Mouse (Mus musculus): ENCODE results near the gene Ddah2. TPM values are rescaled to one million over a fixed set of nuclear protein-coding genes. Genes with fewer than 3 reads are reported as not detected.

The Ddah2 gene
- polyA plus RNA-seq, 1 experiment from 2014 or later, result 222 TPM

DNA sequence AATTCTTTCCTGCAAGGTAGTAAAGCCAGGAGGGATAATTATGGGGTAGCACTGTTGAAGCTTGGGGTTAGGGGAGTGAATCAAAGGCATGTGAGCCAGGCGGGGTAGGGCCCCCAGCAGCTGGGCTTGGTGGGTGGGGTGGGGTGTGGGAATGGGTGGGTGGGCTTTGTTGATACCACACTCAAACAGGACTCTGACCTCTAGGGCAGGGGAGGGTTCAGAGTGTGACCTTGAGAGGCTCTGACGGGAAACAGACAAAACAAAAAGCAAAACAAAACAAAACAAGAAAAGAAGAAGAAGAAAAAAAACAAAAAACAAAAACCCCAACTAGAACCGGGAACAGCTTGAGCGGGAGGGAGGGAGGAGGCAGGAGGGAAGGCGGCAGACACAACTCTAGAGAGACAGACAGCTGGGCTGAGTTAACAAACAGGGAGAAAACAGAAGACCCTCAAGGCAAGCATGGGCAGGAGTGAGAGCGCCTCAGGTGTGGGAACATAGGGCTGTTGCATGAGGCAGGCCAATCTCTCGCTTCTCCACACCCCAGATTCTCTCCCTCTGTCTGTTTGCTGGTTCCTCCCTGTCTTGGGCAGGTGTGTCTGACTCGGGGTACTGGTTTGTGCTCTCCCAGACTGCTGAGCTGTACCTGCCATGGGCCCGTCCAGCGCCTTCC lies 17.8 kb downstream of the Ddah2 start, which contains the start of gene Ly6g6e:
Gene Ly6g6e, plus strand, starts transcription at position 396 of the 670 bp plus-strand sequence.
- Histone ChIP-seq H3K9me3 (ENCODE audit: control insufficient read depth, low read length) (no peaks in the 10 kb centered on the region), H3K9ac (ENCODE audit: low read length) (peak within 1 kb of the TSS; percentile 75), H3K4me3 (ENCODE audit: control insufficient read depth in 1 of 2, insufficient read depth in 1 of 2, low read depth in 1 of 2, low read length in 2 of 2) (peak within 1 kb of the TSS; percentile 30 to 34), H3K4me2 (ENCODE audit: low read length) (peak within 1 kb of the TSS; percentile 69), H3K27me3 (ENCODE audit: control insufficient read depth, insufficient read depth, low read length) (0 out of 2 replicates have a peak, but pooled peaks cover 4% of the 10 kb centered on the region), H3K27ac (replicated peaks in 1 of 2; ENCODE audit: control insufficient read depth in 1 of 2, insufficient read depth in 1 of 2, low read depth in 2 of 2, low read length in 2 of 2) (peak within 1 kb of the TSS in 1 of 2 experiments; percentile 59; a peak in 2 of 4 replicates), H3K36me3 (ENCODE audit: control insufficient read depth, insufficient read depth, low read length) (no peaks in the 10 kb centered on the region), H3K4me1 (ENCODE audit: control insufficient read depth in 2 of 2, insufficient read depth in 2 of 2, low read length in 2 of 2) (peaks cover 15 to 20% of the 10 kb centered on the region in 2 experiments)
- no peak for ATAC-seq (ENCODE audit: insufficient number of reproducible peaks, insufficient read depth, low FRiP score, low read depth)
- WGBS, result 42% methylated on average over 10 of the region's 10 CpGs

GRCm38 (mm10) chr17:35077285-35077684 lies 18.4 kb downstream of the Ddah2 start:
- Histone ChIP-seq H3K9me3 (ENCODE audit: control insufficient read depth, low read length) (no peaks in the 10 kb centered on the region), H3K4me3 (ENCODE audit: control insufficient read depth in 1 of 2, insufficient read depth in 1 of 2, low read depth in 1 of 2, low read length in 2 of 2) (peak overlapping the region; percentile 30 to 34; a peak in 3 of 4 replicates), H3K36me3 (ENCODE audit: control insufficient read depth, insufficient read depth, low read length) (no peaks in the 10 kb centered on the region), H3K27me3 (ENCODE audit: control insufficient read depth, insufficient read depth, low read length) (0 out of 2 replicates have a peak, but pooled peaks cover 4% of the 10 kb centered on the region), H3K9ac (ENCODE audit: low read length) (peak overlapping the region; percentile 75), H3K27ac (replicated peaks in 1 of 2; ENCODE audit: control insufficient read depth in 1 of 2, insufficient read depth in 1 of 2, low read depth in 2 of 2, low read length in 2 of 2) (peak overlapping the region in 1 of 2 experiments; percentile 59; a peak in 2 of 4 replicates), H3K4me2 (ENCODE audit: low read length) (peak overlapping the region; percentile 69), H3K4me1 (ENCODE audit: control insufficient read depth in 2 of 2, insufficient read depth in 2 of 2, low read length in 2 of 2) (peaks cover 15 to 20% of the 10 kb centered on the region in 2 experiments)
- ATAC-seq (ENCODE audit: insufficient number of reproducible peaks, insufficient read depth, low FRiP score, low read depth), result no peak
- WGBS, result 43% methylated on average over 2 of the region's 2 CpGs

DNA sequence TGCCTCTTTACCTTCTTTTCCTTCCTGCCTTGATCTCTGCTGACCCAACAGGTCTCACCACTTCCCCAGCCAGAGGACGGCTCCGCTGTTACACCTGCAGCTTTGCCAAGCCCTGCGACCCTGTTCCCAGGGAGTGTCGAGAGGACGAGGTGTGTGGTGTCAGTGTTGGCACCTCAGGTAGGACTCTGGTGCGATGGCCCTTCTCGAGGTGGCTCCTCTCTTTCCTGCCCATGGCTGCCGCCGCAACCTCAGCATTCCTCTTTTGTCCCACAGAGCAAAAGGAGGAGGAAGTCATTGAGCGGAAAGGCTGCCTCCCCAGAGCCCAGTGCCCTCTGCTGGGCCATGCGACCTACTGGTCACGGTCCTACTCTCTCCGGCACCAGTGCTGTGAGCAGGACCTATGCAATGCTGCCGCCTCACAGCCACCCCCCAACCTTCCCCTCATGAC lies 19.0 kb downstream of the Ddah2 start, which contains the start of gene Ly6g6d:
Gene Ly6g6d, minus strand, starts transcription at position 280 of the 448 bp plus-strand sequence.
- 13% methylated on average over 14 of the region's 14 CpGs for WGBS
- Histone ChIP-seq H3K4me1 (ENCODE audit: control insufficient read depth in 2 of 2, insufficient read depth in 2 of 2, low read length in 2 of 2) (peaks cover 15 to 20% of the 10 kb centered on the region in 2 experiments), H3K36me3 (ENCODE audit: control insufficient read depth, insufficient read depth, low read length) (no peaks in the 10 kb centered on the region), H3K27me3 (ENCODE audit: control insufficient read depth, insufficient read depth, low read length) (0 out of 2 replicates have a peak, but pooled peaks cover 4% of the 10 kb centered on the region), H3K4me2 (ENCODE audit: low read length) (peak within 1 kb of the TSS; percentile 69), H3K4me3 (ENCODE audit: control insufficient read depth in 1 of 2, insufficient read depth in 1 of 2, low read depth in 1 of 2, low read length in 2 of 2) (peak within 1 kb of the TSS; percentile 30 to 34), H3K27ac (replicated peaks in 1 of 2; ENCODE audit: control insufficient read depth in 1 of 2, insufficient read depth in 1 of 2, low read depth in 2 of 2, low read length in 2 of 2) (peak within 1 kb of the TSS in 1 of 2 experiments; percentile 59; a peak in 2 of 4 replicates), H3K9me3 (ENCODE audit: control insufficient read depth, low read length) (no peaks in the 10 kb centered on the region), H3K9ac (ENCODE audit: low read length) (peak within 1 kb of the TSS; percentile 75)
- peak; percentile 70; the same call in 1 of the 2 replicates for ATAC-seq (ENCODE audit: insufficient number of reproducible peaks, insufficient read depth, low FRiP score, low read depth)

DNA sequence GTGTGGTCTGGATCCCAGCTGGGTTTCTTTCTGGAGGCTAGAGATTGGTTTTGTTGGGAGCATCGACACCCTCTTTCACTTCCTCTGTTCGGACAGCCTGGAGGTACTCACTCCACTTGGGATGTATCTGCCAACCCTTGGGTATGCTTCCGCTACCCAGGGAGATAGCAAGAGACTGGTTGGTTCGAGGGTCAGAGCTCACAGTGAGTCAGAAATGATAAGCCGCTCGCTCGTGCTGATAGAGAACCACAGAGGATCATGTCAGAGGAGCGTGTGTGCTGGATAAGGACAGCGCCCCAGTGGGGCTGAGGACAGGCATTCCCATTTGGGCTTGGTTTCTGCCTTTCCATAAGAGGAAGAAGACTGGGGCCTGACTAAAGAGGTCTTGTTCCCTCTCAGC lies 20.9 kb downstream of the Ddah2 start:
- H3K36me3 ChIP-seq (ENCODE audit: control insufficient read depth, insufficient read depth, low read length), result no peaks in the 10 kb centered on the region
- peaks cover 15 to 20% of the 10 kb centered on the region in 2 experiments for H3K4me1 ChIP-seq (ENCODE audit: control insufficient read depth in 2 of 2, insufficient read depth in 2 of 2, low read length in 2 of 2)
- 0 out of 4 replicates have a peak overlapping the region, but pooled peaks of 1 of the 2 experiments have one; percentile 1 for H3K27ac ChIP-seq (replicated peaks in 1 of 2; ENCODE audit: control insufficient read depth in 1 of 2, insufficient read depth in 1 of 2, low read depth in 2 of 2, low read length in 2 of 2)
- peak overlapping the region; percentile 56 for H3K4me2 ChIP-seq (ENCODE audit: low read length)
- 0 out of 2 replicates have a peak, but pooled peaks have one; percentile 12 for ATAC-seq (ENCODE audit: insufficient number of reproducible peaks, insufficient read depth, low FRiP score, low read depth)
- no peaks in the 10 kb centered on the region for H3K9me3 ChIP-seq (ENCODE audit: control insufficient read depth, low read length)
- peak overlapping the region; percentile 40; the same call in 1 of the 2 replicates for H3K9ac ChIP-seq (ENCODE audit: low read length)
- H3K4me3 ChIP-seq (ENCODE audit: control insufficient read depth in 1 of 2, insufficient read depth in 1 of 2, low read depth in 1 of 2, low read length in 2 of 2), result peak overlapping the region; percentile 8 to 16; a peak in 2 of 4 replicates
- 2% methylated on average over 9 of the region's 9 CpGs for WGBS
- H3K27me3 ChIP-seq (ENCODE audit: control insufficient read depth, insufficient read depth, low read length), result 0 out of 2 replicates have a peak, but pooled peaks cover 4% of the 10 kb centered on the region

- Histone ChIP-seq H3K36me3 (ENCODE audit: control insufficient read depth, insufficient read depth, low read length) (no peaks in the 10 kb centered on the region), H3K4me3 (ENCODE audit: control insufficient read depth in 1 of 2, insufficient read depth in 1 of 2, low read depth in 1 of 2, low read length in 2 of 2) (no peak overlapping the region), H3K4me2 (ENCODE audit: low read length) (peak overlapping the region; percentile 56), H3K27me3 (ENCODE audit: control insufficient read depth, insufficient read depth, low read length) (0 out of 2 replicates have a peak, but pooled peaks cover 4% of the 10 kb centered on the region), H3K9me3 (ENCODE audit: control insufficient read depth, low read length) (no peaks in the 10 kb centered on the region), H3K27ac (replicated peaks in 1 of 2; ENCODE audit: control insufficient read depth in 1 of 2, insufficient read depth in 1 of 2, low read depth in 2 of 2, low read length in 2 of 2) (0 out of 4 replicates have a peak overlapping the region, but pooled peaks of 1 of the 2 experiments have one; percentile 1), H3K4me1 (ENCODE audit: control insufficient read depth in 2 of 2, insufficient read depth in 2 of 2, low read length in 2 of 2) (peaks cover 15 to 20% of the 10 kb centered on the region in 2 experiments), H3K9ac (ENCODE audit: low read length) (peak overlapping the region; percentile 40; the same call in 1 of the 2 replicates)
- WGBS, result 27% methylated on average over 6 of the region's 6 CpGs
- ATAC-seq (ENCODE audit: insufficient number of reproducible peaks, insufficient read depth, low FRiP score, low read depth), result no peak
These were observed 21.4 kb downstream of the Ddah2 start for GRCm38 (mm10) chr17:35080248-35080647.

DNA sequence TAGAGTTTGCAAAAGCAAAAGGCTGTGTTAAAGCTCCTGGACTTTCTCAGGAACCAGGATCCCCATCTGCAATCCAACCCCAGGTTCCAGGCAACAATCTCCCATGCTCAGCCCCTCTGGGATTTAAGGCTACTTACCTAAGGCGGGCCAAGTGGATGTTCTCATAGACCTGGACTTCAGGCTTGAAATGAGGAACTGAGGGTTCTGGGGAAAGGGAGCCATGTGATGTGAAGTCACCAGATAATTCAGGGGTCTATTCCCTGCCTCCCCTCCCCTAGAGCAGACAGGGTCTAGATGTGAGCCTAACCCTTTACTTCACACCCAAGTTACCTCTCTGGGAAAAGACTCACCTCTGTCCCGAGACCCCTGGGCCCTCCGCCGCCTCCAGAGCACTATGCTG lies 21.9 kb downstream of the Ddah2 start:
- Histone ChIP-seq H3K9ac (ENCODE audit: low read length) (peak overlapping the region; percentile 40; the same call in 1 of the 2 replicates), H3K27ac (replicated peaks in 1 of 2; ENCODE audit: control insufficient read depth in 1 of 2, insufficient read depth in 1 of 2, low read depth in 2 of 2, low read length in 2 of 2) (no peak overlapping the region), H3K4me2 (ENCODE audit: low read length) (no peak overlapping the region), H3K36me3 (ENCODE audit: control insufficient read depth, insufficient read depth, low read length) (no peaks in the 10 kb centered on the region), H3K27me3 (ENCODE audit: control insufficient read depth, insufficient read depth, low read length) (0 out of 2 replicates have a peak, but pooled peaks cover 4% of the 10 kb centered on the region), H3K9me3 (ENCODE audit: control insufficient read depth, low read length) (no peaks in the 10 kb centered on the region), H3K4me1 (ENCODE audit: control insufficient read depth in 2 of 2, insufficient read depth in 2 of 2, low read length in 2 of 2) (peaks cover 15 to 20% of the 10 kb centered on the region in 2 experiments), H3K4me3 (ENCODE audit: control insufficient read depth in 1 of 2, insufficient read depth in 1 of 2, low read depth in 1 of 2, low read length in 2 of 2) (no peak overlapping the region)
- ATAC-seq (ENCODE audit: insufficient number of reproducible peaks, insufficient read depth, low FRiP score, low read depth), result no peak
- 87% methylated on average over 4 of the region's 4 CpGs for WGBS

- 76% methylated on average over 16 of the region's 16 CpGs for WGBS
- Histone ChIP-seq H3K27ac (replicated peaks in 1 of 2; ENCODE audit: control insufficient read depth in 1 of 2, insufficient read depth in 1 of 2, low read depth in 2 of 2, low read length in 2 of 2) (no peak overlapping the region), H3K9ac (ENCODE audit: low read length) (no peak overlapping the region)
These were observed 24.2 kb downstream of the Ddah2 start for GRCm38 (mm10) chr17:35082841-35083576.

More at GRCm38 (mm10) chr17:35082841-35083576, 24.2 kb downstream of the Ddah2 start:
- H3K4me3 ChIP-seq (ENCODE audit: control insufficient read depth in 1 of 2, insufficient read depth in 1 of 2, low read depth in 1 of 2, low read length in 2 of 2), result no peak overlapping the region
- ATAC-seq (ENCODE audit: insufficient number of reproducible peaks, insufficient read depth, low FRiP score, low read depth), result no peak
- H3K4me2 ChIP-seq (ENCODE audit: low read length), result no peak overlapping the region
- 0 out of 2 replicates have a peak, but pooled peaks cover 4% of the 10 kb centered on the region for H3K27me3 ChIP-seq (ENCODE audit: control insufficient read depth, insufficient read depth, low read length)
- no peaks in the 10 kb centered on the region for H3K9me3 ChIP-seq (ENCODE audit: control insufficient read depth, low read length)
- H3K36me3 ChIP-seq (ENCODE audit: control insufficient read depth, insufficient read depth, low read length), result no peaks in the 10 kb centered on the region
- peaks cover 9 to 11% of the 10 kb centered on the region in 2 experiments for H3K4me1 ChIP-seq (ENCODE audit: control insufficient read depth in 2 of 2, insufficient read depth in 2 of 2, low read length in 2 of 2)
